Mouse (Mus musculus) spleen, adult 12 weeks (tissue): ENCODE data around the gene Meiob.

ENCODE experiments used
- DNase-seq: peaks from one replicate; pipeline ENCODE4 v3.0.0; 2022; ENCODE audit warnings: low spot score

Meiob gene

DNA sequence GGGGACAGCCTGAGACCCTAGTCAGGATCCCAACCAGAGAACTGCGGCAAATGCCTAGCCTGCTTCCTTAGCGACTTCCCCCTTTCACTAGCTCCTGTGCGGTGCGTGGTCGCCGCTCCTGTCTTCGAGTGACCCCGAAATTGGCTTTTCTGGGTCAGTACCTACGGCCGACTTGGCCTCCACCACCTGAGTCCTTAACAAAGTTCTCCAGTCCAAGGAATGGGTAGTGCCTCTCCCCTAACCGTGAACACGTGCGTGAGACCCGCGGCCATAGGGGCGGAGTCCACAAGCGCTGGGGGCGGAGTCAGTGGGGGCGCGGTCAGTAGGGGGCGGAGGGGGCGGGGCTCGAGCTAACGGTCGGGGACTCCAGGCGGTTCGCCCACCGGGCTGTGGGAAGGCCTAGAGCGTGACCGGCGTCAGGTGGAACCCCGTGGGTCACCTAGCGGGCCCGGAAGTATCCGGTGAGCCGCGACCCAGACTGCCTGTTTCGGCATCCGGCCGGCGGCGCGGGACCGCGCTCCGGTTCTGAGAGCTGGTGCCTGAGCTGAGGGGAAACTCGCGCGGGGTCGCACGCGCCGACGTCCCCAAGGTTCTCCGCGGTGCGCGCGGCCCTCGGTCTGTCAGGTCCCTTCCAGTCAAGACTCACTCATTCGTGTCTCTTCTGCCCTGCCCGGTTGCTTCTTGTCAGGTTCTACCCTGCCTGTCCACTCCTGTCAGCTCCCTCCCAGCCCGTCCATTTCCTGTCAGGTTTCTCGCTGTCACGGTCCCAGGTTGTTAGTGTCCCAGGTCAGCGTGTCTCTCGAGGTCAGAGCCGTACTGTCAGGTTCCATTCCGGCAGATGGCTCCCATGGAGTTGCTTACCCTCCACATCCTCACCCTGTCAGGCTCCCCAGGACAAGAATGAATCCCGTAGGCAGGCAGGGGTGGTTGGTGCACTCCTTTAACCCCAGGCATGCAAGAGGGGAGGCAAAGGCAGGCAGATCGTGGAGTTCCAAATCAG is at the start of gene Meiob:
TSS of gene Meiob (plus strand) at position 338 of the 1,000 bp plus-strand sequence.
- peak; percentile 60 for DNase-seq

DNA sequence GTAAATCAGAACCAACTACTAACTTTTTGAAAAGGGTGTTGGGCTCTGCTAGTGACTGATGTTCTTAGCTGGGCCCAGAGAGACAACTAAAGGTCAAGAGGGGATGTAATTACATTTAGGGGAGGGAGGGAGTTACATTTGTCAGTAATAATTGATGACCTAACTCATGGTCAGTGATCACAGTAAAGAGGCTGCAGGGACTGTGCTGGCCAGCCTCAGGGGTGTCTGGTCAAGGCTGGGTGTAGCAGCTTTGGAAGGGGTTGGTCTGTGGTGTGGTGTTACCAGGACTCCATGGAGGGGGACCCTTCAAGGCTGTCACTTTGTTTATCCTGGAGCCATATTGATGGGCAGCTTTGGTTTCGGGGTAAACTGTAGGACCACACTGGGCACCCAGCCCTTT is 46.7 kb upstream of the Meiob start:
- DNase-seq: no peak

DNA sequence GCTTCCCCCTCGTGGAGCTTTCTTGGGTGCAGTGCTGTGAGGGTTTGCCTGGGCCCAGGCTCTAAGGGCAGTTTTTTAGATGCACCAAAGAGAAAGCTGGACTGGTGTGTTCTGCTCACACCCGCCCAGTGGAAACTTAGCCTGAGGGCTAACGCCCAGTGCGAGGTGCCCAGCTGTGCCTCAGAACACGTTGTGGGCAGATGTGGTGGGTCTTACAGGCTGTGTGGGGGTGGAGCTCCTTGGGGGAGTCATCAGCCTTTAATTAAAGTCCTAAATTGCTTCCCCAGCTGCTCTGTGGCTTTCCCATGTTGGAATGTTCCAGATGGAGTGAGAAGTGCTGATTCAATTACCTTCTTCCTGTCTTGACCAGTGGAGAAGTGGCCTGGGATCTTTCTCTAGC is 43.0 kb upstream of the Meiob start:
- DNase-seq: no peak

DNA sequence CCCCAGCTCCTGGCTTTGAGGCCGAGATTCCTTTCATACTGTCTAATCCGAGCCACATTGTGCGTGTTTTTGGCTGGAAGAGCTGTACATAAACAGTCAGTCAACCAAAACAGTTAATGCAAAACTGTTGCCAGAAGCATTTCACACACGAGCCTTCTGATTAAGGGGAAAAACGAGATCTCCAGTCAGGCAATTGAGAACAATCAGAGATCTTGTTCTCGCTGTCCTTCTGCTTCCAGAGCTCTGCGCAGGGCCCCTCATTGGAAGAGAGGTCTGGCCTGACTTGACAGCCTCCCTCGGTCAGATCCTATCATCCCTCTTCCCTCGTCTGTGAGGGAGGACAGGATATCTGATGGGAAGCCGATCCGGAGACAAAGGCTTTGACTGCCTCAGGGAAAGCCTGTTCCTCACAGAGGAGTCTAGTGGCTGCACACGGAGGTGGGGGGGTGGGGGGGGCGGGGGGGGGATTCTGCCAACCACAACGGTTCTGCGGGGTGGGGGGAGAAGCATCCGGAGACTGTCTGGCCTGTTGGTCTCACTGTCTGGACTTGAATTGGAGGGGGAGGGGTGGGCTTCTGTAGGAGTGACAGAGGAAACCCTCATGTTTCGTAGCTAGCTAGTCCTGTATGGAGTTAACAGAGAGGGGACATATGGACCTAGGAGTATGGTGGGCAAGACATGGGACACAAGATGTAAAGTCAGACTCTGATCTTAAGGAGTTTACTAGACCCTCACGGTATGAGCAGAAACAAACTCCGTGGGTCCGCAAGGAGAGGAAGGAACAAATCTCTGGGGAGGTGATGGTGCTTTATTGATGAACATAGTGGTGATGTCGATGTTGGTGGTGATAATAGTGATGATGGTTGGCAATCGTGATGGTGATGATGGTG is 38.8 kb upstream of the Meiob start:
- DNase-seq: no peak

DNA sequence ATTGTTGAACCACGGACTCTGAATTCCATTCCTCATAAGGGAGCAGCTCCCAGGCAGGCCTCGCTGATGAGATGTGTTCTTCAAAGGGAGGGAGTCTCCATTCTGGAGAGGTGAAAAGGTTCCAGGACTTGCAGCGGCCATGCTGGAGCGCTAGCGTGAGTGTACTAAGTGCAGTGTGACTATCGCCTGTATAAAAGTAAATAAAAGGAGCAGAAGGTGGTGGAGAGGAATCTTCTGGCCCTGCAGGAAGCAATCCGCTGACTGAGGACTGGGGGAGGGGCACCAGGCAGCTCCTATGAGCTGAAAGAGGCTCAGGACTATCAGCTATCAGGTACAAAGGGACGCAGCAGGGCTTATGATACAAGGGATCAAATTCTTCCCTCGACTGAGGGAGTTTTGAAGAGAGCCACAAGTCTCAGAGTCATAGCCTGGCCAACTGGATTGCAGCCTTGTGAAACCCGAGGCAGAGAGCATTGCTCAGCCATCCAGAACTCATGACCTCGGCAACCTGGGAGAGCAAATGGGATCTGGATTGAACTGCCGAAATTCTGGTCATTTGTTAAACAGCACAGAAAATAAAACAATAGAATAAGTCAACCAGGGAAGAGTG is 37.7 kb upstream of the Meiob start:
- no peak for DNase-seq

DNA sequence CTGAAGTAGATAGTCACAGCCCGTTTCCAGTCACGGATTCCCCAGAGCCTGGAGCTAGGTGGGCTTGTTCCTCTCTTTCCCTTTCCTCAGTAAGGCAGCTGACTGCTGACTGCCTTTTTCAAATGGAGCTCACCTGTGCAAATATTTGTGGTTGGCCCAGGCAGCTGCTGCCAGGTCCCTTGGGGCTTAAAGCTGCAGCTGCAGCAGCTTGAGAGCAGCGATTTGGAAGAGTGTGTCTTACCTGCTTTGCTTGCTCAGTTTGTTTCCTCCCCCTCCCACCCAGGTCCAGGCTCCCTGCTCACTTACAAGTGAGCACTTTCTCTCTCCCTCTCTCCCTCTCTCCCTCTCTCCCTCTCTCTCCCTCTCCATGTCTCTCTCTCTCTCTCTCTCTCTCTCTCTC is 34.9 kb upstream of the Meiob start:
- DNase-seq: no peak

DNA sequence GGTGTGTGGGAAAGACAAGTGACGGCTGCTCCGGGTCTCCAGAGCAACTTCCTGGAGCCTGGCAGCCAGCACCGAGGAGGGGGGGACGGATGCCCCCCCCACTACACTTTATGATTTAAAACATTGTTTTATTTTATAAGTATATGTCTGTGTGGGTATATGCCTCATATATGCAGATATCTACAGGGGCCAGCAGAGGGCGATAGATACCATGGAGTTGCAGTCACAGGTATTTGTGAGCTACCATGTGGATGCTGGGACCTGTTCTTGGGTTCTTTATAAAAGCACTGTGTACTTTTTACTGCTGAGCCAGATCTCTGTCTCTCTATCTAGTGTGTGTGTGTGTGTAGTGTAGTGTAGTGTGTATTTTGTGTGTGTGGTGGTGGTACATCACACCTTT is 30.8 kb upstream of the Meiob start:
- no peak for DNase-seq

DNA sequence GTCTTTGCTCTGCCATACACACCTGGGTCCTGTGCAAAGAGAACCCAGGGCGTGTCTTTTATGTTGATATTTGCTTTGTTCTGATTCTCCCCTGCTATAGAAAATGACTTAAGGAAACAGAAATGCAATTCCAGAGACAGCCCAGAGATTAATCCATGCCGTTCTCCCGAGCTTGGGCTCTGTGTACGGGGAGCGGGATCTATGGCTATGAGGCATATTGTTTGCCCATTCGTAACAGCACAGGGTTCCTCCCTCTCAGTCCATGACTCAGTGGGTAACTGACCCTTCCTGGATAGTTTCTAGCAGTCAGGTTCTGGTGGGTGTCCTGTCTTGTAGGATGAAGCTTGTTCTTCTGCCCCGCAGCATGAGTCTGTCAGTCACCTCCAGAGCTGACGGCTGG is 28.9 kb upstream of the Meiob start:
- no peak for DNase-seq

DNA sequence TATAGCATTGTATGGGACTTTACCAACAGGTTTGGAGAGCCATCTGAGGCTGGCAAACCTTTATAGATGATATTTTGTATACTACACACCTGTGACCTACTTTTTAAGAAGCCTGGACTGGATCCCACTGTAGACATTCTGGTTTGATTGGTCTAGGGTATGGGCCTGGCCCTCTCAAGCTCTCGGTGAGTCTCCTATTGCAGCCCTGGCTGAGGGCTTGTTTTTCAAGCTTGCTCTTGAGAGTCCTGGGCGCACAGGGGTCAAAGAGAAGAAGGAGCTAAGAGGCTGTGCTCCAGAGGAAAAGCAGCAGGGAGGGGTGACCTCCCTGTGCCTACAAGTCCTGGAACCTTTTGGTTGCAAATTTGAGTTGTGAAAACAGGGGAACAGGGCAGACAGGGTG is 27.0 kb upstream of the Meiob start:
- DNase-seq: no peak

DNA sequence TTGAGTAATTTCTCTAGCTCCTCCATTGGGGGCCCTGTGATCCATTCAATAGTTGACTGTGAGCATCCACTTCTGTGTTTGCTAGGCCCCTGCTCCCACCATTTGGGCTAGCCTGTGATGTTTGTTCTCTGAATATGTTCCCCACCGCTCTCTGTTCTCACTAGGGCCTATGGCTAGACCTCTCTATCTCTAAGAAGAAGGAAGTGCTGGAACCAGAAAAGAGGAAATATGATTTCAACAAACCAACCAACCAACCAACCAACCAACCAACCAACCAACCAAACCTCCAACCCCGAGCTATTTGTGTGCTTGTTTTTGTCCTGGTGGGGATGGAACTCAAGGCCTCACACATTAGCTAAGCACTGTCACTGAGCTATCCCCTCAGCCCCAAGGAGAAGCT is 23.3 kb upstream of the Meiob start:
- no peak for DNase-seq

DNA sequence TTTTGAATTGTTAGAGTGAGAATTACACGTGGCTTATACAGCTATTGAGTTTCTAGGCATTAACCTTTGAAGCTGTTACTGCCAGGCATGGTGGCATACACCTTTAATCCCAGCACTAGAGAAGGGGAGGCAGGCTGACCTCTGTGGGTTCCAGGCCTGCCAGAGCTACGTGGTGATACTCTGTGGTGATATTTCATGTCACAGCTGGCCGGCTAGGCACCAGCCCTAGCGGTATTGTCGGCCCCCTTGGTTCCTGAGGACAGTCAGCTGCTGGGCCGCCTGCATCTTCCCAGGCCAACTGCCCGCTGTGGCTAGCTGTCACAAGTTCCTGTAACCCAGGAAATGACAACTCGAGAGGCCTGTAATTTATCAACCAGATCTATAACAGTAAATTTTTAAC is 11.9 kb upstream of the Meiob start:
- DNase-seq: no peak

DNA sequence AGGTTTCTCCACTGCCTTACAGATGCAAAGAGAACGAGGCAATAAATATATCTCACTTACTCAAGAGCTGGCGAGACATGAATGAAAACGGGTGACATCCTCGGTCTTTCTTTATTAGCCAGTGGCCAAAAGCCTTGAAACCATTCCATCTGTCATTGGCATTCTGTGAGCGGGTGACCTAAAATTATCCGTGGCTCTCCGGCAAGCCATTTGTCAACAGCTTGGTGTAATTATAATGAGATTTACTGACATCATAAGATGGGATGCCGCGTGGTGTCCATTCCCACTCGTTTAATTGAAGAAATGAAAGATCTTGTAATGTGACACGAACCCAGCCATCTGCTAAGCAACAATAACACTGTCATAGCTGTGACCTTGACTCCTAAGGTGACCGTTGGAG is 9.3 kb upstream of the Meiob start:
- no peak for DNase-seq

DNA sequence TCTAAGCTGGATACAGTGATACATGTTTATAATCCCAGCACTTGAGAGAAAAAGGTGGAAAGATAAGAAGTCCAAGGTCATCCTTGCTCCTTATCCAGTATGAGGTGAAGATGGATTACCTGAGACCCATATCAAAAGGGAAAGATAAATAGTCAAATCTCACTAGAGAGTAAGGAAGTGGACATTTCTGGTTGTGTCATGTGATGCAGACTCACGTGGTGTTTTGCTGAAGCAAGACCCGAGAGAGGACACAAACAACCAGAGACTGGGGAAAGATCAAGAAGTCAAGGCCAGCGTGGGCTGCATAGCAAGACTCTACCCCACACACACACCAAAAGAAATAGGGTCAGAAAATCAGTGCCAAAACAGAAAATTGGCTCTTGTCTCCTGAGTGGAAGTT is 7.1 kb upstream of the Meiob start:
- no peak for DNase-seq

DNA sequence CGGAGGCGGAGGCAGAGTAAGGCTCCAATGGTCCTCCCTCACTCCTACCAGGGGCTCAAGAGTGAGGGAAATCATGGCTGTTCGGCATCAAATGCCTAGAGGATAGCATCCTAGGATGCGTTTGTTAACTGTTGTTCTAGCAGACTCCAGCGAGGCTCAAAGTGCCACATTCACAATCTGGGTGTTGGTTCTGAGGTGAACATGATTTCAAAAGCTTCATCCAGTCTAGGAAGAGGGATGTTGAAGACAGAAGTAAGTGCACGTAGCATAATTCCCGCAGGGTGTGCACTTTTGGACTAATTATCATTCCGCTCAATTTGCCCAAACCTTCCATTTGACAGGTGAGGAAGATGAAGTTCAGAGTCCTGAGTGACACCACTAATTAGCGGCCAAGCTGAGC is 5.9 kb upstream of the Meiob start:
- DNase-seq: no peak

DNA sequence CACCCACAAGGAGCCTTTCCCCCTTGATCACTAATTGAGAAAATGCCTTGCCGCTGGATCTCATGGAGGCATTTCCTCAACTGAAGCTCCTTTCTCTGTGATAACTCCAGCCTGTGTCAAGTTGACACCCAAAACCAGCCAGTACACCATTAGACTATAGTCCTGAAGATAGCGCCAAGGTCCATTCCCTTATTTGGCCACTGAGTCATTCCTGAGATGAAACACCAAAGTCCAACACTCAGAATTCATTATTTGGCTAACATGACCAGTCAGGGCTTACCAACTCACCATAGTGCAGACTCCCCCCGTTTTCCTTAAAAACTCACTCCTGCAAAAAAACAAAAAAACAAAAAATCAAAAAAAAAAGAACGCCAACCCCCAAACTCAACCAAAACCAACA is 4.6 kb upstream of the Meiob start:
- DNase-seq: no peak

DNA sequence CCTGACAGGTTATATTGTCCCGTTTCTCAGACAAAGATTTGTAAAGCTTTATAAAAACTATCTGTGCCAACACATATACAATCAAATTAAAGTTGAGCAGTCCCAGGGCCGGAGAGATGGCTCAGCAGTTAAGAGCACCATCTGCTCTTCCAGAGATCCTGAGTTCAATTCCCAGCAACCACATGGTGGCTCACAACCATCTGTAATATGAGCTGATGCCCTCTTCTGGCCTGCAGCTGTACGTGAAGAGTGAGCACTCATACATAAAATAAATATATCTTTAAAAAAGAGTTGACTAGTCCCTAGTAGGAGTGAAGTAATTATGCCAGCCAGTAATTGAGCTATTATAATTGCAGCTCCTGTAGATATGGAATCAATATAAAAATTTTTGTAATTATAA is 3.6 kb upstream of the Meiob start:
- DNase-seq: no peak

DNA sequence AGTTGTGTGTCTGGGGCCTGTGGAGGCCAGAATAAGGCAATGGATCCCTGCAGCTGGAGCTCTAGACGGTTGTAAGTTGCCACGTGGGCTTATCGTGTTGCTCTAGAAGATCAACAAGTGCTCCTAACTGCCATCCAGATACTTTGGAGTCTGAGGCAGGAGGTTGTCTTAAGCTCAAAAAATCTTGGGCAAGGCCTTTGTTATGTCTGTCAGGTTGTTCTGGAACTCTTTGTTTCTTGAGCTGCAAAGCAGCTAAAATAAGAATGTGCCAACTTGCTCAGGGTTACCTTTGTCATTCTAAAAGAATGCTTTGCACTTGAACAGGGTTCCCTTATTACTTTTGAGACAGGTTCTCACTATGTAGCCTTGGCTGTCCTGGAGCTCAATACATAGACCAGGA is 7.1 kb downstream of the Meiob start:
- DNase-seq: no peak

DNA sequence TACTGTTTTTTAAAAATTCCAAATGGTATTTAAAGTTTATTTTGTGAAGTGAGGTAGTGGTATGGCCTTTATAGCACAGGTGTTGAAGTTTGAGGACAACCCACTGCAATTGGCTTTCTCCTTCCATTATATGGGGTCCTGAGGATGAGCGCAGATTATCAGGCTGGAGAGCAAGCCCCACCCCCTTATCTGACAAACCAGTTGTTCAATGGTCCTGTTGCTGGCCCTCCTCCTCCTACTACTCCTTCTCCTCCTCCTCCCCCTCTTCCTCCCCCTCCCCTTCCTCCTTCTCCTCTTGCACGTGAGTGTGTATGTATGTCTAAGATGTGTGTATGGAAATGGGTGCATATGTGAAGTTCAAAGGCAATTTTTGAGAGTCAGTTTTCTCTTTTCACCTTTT is 8.1 kb downstream of the Meiob start:
- no peak for DNase-seq

DNA sequence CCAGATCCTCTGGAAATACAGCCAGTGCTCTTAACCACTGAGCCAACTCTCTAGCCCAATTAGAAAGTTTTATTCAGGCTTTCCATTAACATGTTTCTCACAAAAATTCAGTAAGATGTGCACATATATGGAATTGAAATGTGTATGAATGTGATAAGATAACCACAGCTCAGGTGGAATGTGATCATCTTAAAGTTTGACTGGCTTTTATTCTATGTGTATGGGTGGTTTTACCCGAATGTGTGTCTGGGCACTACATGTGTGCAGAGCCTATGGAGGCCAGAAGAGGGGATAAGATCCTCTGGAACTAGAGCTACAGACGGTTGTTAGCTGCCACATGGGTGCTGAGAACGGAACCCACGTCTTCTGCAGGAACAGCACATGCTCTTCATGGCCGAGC is 11.2 kb downstream of the Meiob start:
- DNase-seq: no peak

DNA sequence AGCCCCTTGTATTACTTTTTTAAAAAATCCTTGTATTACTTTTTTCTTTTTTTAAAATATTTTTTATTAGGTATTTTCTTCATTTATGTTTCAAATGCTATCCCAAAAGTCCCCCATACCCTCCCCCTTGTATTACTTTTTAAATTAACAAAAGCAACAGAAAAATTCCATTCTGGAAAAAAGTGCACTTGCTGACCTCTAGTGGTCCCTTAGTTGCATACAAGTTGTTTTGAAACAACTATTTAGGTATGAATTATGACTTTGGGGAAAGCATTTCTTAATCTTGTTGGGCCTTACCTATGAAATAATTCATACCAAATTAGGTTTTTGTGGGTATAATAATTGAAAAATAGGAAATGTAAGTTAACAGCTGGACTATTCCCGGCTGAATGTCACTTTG is 13.4 kb downstream of the Meiob start:
- DNase-seq: no peak

DNA sequence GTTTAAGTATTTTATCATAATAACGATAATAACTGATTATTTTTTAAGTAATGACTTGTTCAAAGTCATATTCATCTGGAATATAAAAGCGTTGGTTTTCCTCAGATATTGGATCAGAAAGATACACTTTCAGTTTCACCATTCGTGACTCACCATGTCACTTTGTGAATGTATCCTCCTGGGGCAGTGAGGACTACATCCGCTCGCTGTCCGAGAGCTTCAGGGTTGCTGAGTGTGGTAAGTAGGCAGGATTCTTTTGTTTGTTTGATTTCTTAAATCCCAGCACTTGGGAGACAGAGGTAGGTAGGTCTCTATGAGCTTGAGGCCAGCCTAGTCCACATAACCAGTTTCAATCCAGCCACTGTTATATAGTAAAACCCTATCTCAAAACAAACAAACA is 14.1 kb downstream of the Meiob start:
- no peak for DNase-seq

DNA sequence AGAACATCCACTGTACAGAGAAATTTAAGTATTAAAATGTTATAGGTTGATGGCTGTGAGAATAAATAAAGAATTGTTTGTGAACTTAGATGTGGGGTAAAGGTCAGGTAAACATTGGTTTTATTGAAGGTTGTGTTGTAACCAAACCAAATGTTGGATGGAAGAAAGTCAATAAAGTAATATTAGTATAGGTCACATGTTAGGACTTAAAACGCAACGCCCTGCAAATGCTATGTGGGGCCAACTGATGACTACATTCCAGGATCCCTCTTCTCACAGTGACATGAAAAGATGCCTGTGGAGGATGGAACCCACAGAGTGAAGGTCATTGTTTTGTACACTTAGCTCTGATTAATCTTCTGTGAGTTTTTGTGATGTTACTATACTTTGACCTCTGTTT is 15.4 kb downstream of the Meiob start:
- DNase-seq: no peak
